Mouse (Mus musculus) bone marrow, adult 2 months (tissue): ENCODE results near the gene Hadhb. TPM values are rescaled to one million over a fixed set of nuclear protein-coding genes. Genes with fewer than 3 reads are reported as not detected.

Experiments used
- H3K27ac ChIP-seq: fragments of 200-500 bp; 2 replicates; pipeline ENCODE4 v1.5.1; 2012; ENCODE audit warnings: low read depth, mild to moderate bottlenecking, control low read depth, inconsistent platforms, low read length; ENCODE audit not compliant: control insufficient read depth, poor library complexity, insufficient read depth
- H3K4me1 ChIP-seq: fragments of 200-500 bp; 2 replicates; pipeline ENCODE4 v1.6.1; 2011; ENCODE audit warnings: low read length; ENCODE audit not compliant: control insufficient read depth, insufficient read depth
- H3K4me3 ChIP-seq: fragments of 200-500 bp; replicated peaks from 2 replicates; pipeline ENCODE3; 2011; ENCODE audit warnings: mild to moderate bottlenecking, low read depth, low read length, control low read depth; ENCODE audit not compliant: control insufficient read depth
- CTCF ChIP-seq: fragments of 200-500 bp; IDR thresholded peaks from 2 replicates; pipeline ENCODE4 v1.5.1; 2011; ENCODE audit warnings: low read length, control low read depth; ENCODE audit not compliant: control insufficient read depth, insufficient read depth
- POLR2A ChIP-seq: fragments of 200-500 bp; IDR thresholded peaks from 2 replicates; pipeline ENCODE4 v1.6.1; 2011; ENCODE audit warnings: low read depth, mild to moderate bottlenecking, control low read depth, low read length, borderline replicate concordance; ENCODE audit not compliant: control insufficient read depth
- WGBS: fragments of 180-500 bp; shearing (Covaris S2); methylation state at CpG from one replicate; pipeline ENCODE4 v1.1.7; 2018; 5-methylcytosine and 5-hydroxymethylcytosine counted together
- polyA plus RNA-seq: library from polyadenylated mRNA; stranded (reverse); fragments of >200 nt; gene quantifications from 2 replicates; pipeline ENCODE4 v1.2.4, GENCODE M21; 2011; ENCODE audit warnings: low replicate concordance; ENCODE audit not compliant: missing spikeins, insufficient read depth, insufficient read length

Gene Hadhb
- polyA plus RNA-seq, 1 experiment, result 27.3 TPM

GRCm38 (mm10) chr5:30172931-30173692, 18.1 kb downstream of the Hadhb start:
- Histone ChIP-seq H3K27ac (no peak overlapping the region), H3K4me1 (no peaks in the 10 kb centered on the region), H3K4me3 (no peak overlapping the region)
- TF ChIP-seq CTCF (no peak), POLR2A (no peak)
- WGBS, result 88% methylated on average over 20 of the region's 20 CpGs

DNA sequence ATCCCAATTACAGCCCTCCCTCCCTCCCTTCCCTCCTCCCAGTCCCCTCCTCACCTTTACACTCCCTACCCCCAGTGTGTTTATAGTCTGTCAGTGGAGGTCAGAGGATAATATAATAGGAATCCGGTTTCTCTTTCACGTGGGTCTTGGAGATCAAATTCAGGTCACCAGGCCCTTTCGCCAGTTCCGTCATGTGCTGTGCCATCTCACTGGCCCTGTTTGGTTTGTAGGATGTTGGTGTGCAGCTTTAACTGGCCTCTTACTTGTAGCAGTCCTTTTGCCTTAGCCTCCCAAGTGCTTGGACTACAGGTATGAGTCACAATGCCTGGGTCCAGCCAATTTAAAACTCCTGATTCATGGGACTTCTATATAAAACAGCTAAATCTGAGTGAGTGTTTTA, 20.8 kb downstream of the Hadhb start:
- H3K27ac ChIP-seq, result no peak overlapping the region
- H3K4me3 ChIP-seq, result no peak overlapping the region
- WGBS, result 90% methylated on average over 4 of the region's 4 CpGs
- H3K4me1 ChIP-seq, result no peaks in the 10 kb centered on the region
- TF ChIP-seq POLR2A (no peak), CTCF (no peak)

DNA sequence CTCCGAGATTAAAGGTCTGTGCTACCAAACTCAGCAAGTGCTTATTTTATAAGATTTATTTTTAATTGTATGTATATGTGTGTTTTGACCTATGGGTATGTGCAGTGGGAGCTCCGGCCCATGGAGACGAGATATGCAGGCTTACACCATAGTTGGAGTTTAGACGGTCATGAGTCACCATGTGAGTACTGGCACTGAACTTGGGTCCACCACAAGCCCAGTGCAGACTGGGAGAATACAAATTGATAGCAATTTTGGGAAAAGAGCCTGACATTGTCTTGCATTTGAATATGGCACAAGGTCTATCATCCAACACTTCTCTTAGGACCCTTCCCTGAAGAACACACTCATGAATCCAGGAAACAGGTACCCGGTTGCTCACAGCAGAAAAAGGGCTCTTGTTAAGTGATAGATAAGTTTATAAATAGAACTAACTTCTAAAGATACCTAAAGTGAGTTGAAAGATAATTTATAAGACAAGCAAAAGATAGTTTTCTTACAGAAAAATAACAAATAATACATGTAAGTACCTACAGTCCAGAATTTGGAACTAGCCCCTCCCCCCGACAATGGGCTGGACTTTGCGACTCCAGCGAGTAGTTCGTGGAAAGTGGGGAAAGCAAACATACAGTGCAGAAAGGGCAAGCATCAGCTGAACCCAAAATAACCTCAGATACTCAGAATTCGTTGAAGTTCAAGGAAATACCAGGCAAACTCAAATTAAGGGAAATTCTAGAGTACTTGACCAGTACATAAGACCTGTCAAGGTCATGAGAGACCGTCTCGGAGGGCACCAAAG, 32.8 kb downstream of the Hadhb start:
- Histone ChIP-seq H3K4me1 (no peaks in the 10 kb centered on the region), H3K4me3 (no peak overlapping the region), H3K27ac (no peak overlapping the region)
- 91% methylated on average over 12 of the region's 12 CpGs for WGBS
- TF ChIP-seq POLR2A (no peak), CTCF (no peak)

DNA sequence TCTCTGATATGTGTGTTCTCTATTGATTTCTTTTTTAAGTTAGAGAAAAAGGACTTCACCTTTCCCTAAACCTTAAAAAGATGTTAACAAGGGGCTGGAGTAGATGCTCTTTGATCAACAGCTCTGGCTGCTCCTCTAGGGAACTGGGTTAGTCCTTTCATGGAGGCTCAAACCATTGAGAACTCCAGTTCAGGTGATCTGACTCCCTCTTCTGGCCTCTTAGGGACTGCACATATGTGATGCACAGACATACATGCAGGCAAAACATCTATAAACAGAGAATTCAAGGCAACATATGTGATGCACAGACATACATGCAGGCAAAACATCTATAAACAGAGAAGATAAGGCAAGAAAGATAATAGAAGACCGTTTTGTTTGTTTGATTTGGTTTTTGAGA, 37.4 kb downstream of the Hadhb start:
- no peak overlapping the region for H3K27ac ChIP-seq
- H3K4me1 ChIP-seq, result no peaks in the 10 kb centered on the region
- 80% methylated on average over 1 of the region's 1 CpGs for WGBS
- no peak overlapping the region for H3K4me3 ChIP-seq
- no peak for TF ChIP-seq CTCF
- TF ChIP-seq POLR2A, result no peak

GRCm38 (mm10) chr5:30195340-30195739, 40.3 kb downstream of the Hadhb start:
- no peak overlapping the region for H3K4me3 ChIP-seq
- H3K4me1 ChIP-seq, result no peaks in the 10 kb centered on the region
- TF ChIP-seq POLR2A (no peak), CTCF (no peak)
- H3K27ac ChIP-seq, result no peak overlapping the region
- WGBS, result 81% methylated on average over 5 of the region's 5 CpGs

GRCm38 (mm10) chr5:30198257-30198656, 43.2 kb downstream of the Hadhb start:
- TF ChIP-seq CTCF (no peak), POLR2A (no peak)
- WGBS, result 11% methylated on average over 7 of the region's 7 CpGs
- H3K4me3 ChIP-seq, result no peak overlapping the region
- no peaks in the 10 kb centered on the region for H3K4me1 ChIP-seq
- no peak overlapping the region for H3K27ac ChIP-seq

DNA sequence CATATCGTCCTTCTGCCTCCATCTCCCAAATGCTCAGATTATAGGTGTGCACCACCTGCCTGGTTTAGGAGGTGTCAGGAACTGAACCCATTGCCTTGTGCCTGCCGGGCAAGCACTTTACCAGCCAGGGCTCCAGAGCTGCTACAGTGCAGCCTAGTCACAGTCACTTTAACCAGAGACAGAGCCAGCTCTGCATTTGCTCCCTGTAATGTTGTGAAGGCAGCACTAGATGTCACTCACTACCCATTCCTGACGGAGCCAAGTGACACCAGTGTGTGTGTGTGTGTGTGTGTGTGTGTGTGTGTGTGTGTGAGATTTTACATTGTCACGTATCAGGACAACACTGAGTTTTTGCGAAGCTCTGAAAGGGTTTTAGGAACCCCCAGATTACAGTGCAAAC, 46.5 kb downstream of the Hadhb start:
- H3K27ac ChIP-seq, result no peak overlapping the region
- H3K4me3 ChIP-seq, result no peak overlapping the region
- WGBS, result 40% methylated on average over 5 of the region's 5 CpGs
- H3K4me1 ChIP-seq, result no peaks in the 10 kb centered on the region
- TF ChIP-seq CTCF (peak; percentile 14; the same call in 1 of the 2 replicates), POLR2A (no peak)

DNA sequence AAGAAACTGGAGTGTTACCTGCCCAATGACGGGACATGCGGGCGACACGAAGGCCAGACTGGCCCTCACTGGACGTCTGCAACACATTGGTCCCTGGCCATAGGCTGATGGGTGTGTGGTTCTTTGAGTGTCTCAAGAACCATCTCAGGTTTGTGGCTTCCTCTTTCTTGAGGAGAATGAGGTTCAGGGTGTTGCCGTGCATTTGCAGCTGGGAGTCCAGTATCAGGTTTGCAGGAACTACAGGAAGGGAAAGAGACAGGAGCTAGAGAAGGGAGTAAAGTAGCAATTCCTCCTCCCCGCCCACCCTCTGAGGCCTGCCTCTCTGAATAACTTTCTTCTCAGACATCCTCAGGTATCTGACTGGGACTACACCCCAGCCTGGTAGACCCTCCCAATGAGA, 47.2 kb downstream of the Hadhb start:
- TF ChIP-seq POLR2A (no peak), CTCF (no peak)
- WGBS, result 50% methylated on average over 7 of the region's 7 CpGs
- H3K27ac ChIP-seq, result no peak overlapping the region

More for the DNA sequence above, 47.2 kb downstream of the Hadhb start:
- Histone ChIP-seq H3K4me1 (no peaks in the 10 kb centered on the region), H3K4me3 (no peak overlapping the region)
